Mouse (Mus musculus): Measurements from ENCODE around the gene Capn15.

The Capn15 gene

GRCm38 (mm10) chr17:26007646-26008045, 22.1 kb upstream of the Capn15 start:
- H3K27me3 ChIP-seq (ENCODE audit: insufficient read depth, low read length) = no peaks in the 10 kb centered on the region
- H3K36me3 ChIP-seq (ENCODE audit: insufficient read depth, low read length) = peaks cover 22% of the 10 kb centered on the region
- H3K9me3 ChIP-seq (ENCODE audit: low read length) = no peaks in the 10 kb centered on the region
- TF ChIP-seq NANOG (IDR thresholded peaks at IDR 0.05; ENCODE audit: borderline replicate concordance, low read length) = no peak
- no peak overlapping the region for H3K4me3 ChIP-seq (replicated peaks; ENCODE audit: low read length)
- H3K4me1 ChIP-seq (replicated peaks; ENCODE audit: low read depth, low read length) = peaks cover 46% of the 10 kb centered on the region

GRCm38 (mm10) chr17:26005731-26006450, 20.3 kb upstream of the Capn15 start:
- H3K4me1 ChIP-seq (replicated peaks; ENCODE audit: low read depth, low read length) = peaks cover 35% of the 10 kb centered on the region
- H3K9me3 ChIP-seq (ENCODE audit: low read length) = no peaks in the 10 kb centered on the region
- H3K36me3 ChIP-seq (ENCODE audit: insufficient read depth, low read length) = peaks cover 21% of the 10 kb centered on the region
- no peak for TF ChIP-seq NANOG (IDR thresholded peaks at IDR 0.05; ENCODE audit: borderline replicate concordance, low read length)
- no peak for TF ChIP-seq POU5F1 (IDR thresholded peaks at IDR 0.05; ENCODE audit: borderline replicate concordance, low read length)
- TF ChIP-seq CTCF (conservative IDR thresholded peaks at IDR 0.05; ENCODE audit: low read length) = no peak
- H3K27me3 ChIP-seq (ENCODE audit: insufficient read depth, low read length) = no peaks in the 10 kb centered on the region
- H3K4me3 ChIP-seq (replicated peaks; ENCODE audit: low read length) = no peak overlapping the region

GRCm38 (mm10) chr17:26004711-26005110, 19.1 kb upstream of the Capn15 start:
- no peak overlapping the region for H3K4me3 ChIP-seq (replicated peaks; ENCODE audit: low read length)
- TF ChIP-seq POU5F1 (IDR thresholded peaks at IDR 0.05; ENCODE audit: borderline replicate concordance, low read length) = no peak
- TF ChIP-seq CTCF (conservative IDR thresholded peaks at IDR 0.05; ENCODE audit: low read length) = no peak
- TF ChIP-seq NANOG (IDR thresholded peaks at IDR 0.05; ENCODE audit: borderline replicate concordance, low read length) = no peak
- peaks cover 24% of the 10 kb centered on the region for H3K4me1 ChIP-seq (replicated peaks; ENCODE audit: low read depth, low read length)
- no peaks in the 10 kb centered on the region for H3K27me3 ChIP-seq (ENCODE audit: insufficient read depth, low read length)
- H3K9me3 ChIP-seq (ENCODE audit: low read length) = no peaks in the 10 kb centered on the region
- H3K36me3 ChIP-seq (ENCODE audit: insufficient read depth, low read length) = peaks cover 21% of the 10 kb centered on the region

- peaks cover 17% of the 10 kb centered on the region for H3K4me1 ChIP-seq (replicated peaks; ENCODE audit: low read depth, low read length)
- no peak for TF ChIP-seq CTCF (conservative IDR thresholded peaks at IDR 0.05; ENCODE audit: low read length)
- no peak for TF ChIP-seq NANOG (IDR thresholded peaks at IDR 0.05; ENCODE audit: borderline replicate concordance, low read length)
- no peak for TF ChIP-seq POU5F1 (IDR thresholded peaks at IDR 0.05; ENCODE audit: borderline replicate concordance, low read length)
- peaks cover 21% of the 10 kb centered on the region for H3K36me3 ChIP-seq (ENCODE audit: insufficient read depth, low read length)
- H3K4me3 ChIP-seq (replicated peaks; ENCODE audit: low read length) = no peak overlapping the region
- no peaks in the 10 kb centered on the region for H3K9me3 ChIP-seq (ENCODE audit: low read length)
- no peaks in the 10 kb centered on the region for H3K27me3 ChIP-seq (ENCODE audit: insufficient read depth, low read length)
Measured at GRCm38 (mm10) chr17:26003864-26004263, 18.3 kb upstream of the Capn15 start.

- Histone ChIP-seq H3K4me3 (replicated peaks; ENCODE audit: low read length) (no peak overlapping the region), H3K4me1 (replicated peaks; ENCODE audit: low read depth, low read length) (no peaks in the 10 kb centered on the region), H3K36me3 (ENCODE audit: insufficient read depth, low read length) (peaks cover 22% of the 10 kb centered on the region), H3K9me3 (ENCODE audit: low read length) (no peaks in the 10 kb centered on the region), H3K27me3 (ENCODE audit: insufficient read depth, low read length) (no peaks in the 10 kb centered on the region)
- no peak for TF ChIP-seq CTCF (conservative IDR thresholded peaks at IDR 0.05; ENCODE audit: low read length)
- no peak for TF ChIP-seq NANOG (IDR thresholded peaks at IDR 0.05; ENCODE audit: borderline replicate concordance, low read length)
- no peak for TF ChIP-seq POU5F1 (IDR thresholded peaks at IDR 0.05; ENCODE audit: borderline replicate concordance, low read length)
Measured at GRCm38 (mm10) chr17:25998425-25998824, 12.8 kb upstream of the Capn15 start.

GRCm38 (mm10) chr17:25993489-25993888, 7.9 kb upstream of the Capn15 start:
- TF ChIP-seq POU5F1 (IDR thresholded peaks at IDR 0.05; ENCODE audit: borderline replicate concordance, low read length) = no peak
- no peak for TF ChIP-seq NANOG (IDR thresholded peaks at IDR 0.05; ENCODE audit: borderline replicate concordance, low read length)
- TF ChIP-seq CTCF (conservative IDR thresholded peaks at IDR 0.05; ENCODE audit: low read length) = no peak
- Histone ChIP-seq H3K9me3 (ENCODE audit: low read length) (no peaks in the 10 kb centered on the region), H3K27me3 (ENCODE audit: insufficient read depth, low read length) (no peaks in the 10 kb centered on the region), H3K4me1 (replicated peaks; ENCODE audit: low read depth, low read length) (no peaks in the 10 kb centered on the region), H3K4me3 (replicated peaks; ENCODE audit: low read length) (no peak overlapping the region), H3K36me3 (ENCODE audit: insufficient read depth, low read length) (peaks cover 62% of the 10 kb centered on the region)

GRCm38 (mm10) chr17:25992274-25992673, 6.7 kb upstream of the Capn15 start:
- no peak for TF ChIP-seq POU5F1 (IDR thresholded peaks at IDR 0.05; ENCODE audit: borderline replicate concordance, low read length)
- TF ChIP-seq NANOG (IDR thresholded peaks at IDR 0.05; ENCODE audit: borderline replicate concordance, low read length) = no peak
- no peak for TF ChIP-seq CTCF (conservative IDR thresholded peaks at IDR 0.05; ENCODE audit: low read length)
- H3K9me3 ChIP-seq (ENCODE audit: low read length) = no peaks in the 10 kb centered on the region

GRCm38 (mm10) chr17:25990331-25990730, 4.7 kb upstream of the Capn15 start:
- Histone ChIP-seq H3K9me3 (ENCODE audit: low read length) (no peaks in the 10 kb centered on the region), H3K4me1 (replicated peaks; ENCODE audit: low read depth, low read length) (peaks cover 9% of the 10 kb centered on the region), H3K27me3 (ENCODE audit: insufficient read depth, low read length) (no peaks in the 10 kb centered on the region), H3K36me3 (ENCODE audit: insufficient read depth, low read length) (peaks cover 53% of the 10 kb centered on the region), H3K4me3 (replicated peaks; ENCODE audit: low read length) (no peak overlapping the region)
- TF ChIP-seq NANOG (IDR thresholded peaks at IDR 0.05; ENCODE audit: borderline replicate concordance, low read length) (no peak), POU5F1 (IDR thresholded peaks at IDR 0.05; ENCODE audit: borderline replicate concordance, low read length) (no peak), CTCF (conservative IDR thresholded peaks at IDR 0.05; ENCODE audit: low read length) (no peak)

More at GRCm38 (mm10) chr17:25992274-25992673, 6.7 kb upstream of the Capn15 start:
- Histone ChIP-seq H3K36me3 (ENCODE audit: insufficient read depth, low read length) (peaks cover 53% of the 10 kb centered on the region), H3K4me1 (replicated peaks; ENCODE audit: low read depth, low read length) (no peaks in the 10 kb centered on the region), H3K27me3 (ENCODE audit: insufficient read depth, low read length) (no peaks in the 10 kb centered on the region), H3K4me3 (replicated peaks; ENCODE audit: low read length) (no peak overlapping the region)

Measured in E14TG2a.4 (cell line).